Mouse (Mus musculus) liver, embryonic 14.5 days (tissue): Measurements from ENCODE around the gene Ctnnd2.

Source experiments
- CTCF ChIP-seq: IDR thresholded peaks from 2 replicates; pipeline ENCODE4 v1.5.1; 2016; ENCODE audit warnings: antibody characterized with exemption, low read depth, control low read depth
- EP300 ChIP-seq: IDR thresholded peaks from 2 replicates; pipeline ENCODE4 v1.6.1; 2016; ENCODE audit warnings: antibody characterized with exemption, low read depth

DNA sequence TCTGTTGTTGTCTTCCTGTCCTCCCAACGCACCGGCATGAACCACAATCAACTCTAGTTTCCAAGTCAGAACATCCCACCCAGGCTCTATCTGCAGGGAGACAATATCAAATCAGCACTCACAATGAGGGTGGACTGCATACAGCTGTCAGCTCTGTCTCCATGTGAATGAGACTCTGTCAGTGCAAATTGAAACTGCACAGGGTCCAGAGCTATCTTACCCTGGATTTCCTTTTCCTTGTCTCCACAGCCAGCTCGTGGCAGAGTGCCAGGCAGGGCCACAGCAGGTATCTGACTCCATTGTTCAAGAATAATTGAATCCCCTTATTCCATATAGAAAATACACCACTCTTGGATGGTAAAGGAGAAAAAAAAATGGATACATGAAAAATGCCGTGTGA, 343.0 kb downstream of the Ctnnd2 start:
- TF ChIP-seq CTCF (no peak), EP300 (no peak)
